Mouse (Mus musculus): ENCODE measurements around the gene Arfip1.

The Arfip1 gene

DNA sequence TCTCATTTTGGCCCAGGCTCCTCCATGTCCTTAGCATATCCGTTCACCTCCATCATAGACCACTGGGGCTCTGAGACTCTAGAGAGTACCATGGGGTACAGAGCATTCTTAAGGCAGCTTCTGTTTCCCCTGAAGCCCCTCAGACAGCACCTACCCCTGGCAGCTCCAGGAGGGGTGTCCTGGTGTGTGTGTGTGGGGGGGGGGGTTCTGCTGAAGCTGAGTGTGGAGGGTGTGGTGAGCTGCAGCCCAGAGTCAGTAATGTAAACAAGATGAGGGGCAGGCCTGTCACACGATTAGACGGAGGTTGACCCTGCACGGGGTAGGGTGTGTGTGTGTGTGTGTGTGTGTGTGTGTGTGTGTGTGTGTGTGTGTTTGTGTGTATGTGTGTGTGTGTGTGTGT lies 120.7 kb downstream of the Arfip1 start:
- in situ Hi-C loops (cut with MboI, MseI) = no loop called here

DNA sequence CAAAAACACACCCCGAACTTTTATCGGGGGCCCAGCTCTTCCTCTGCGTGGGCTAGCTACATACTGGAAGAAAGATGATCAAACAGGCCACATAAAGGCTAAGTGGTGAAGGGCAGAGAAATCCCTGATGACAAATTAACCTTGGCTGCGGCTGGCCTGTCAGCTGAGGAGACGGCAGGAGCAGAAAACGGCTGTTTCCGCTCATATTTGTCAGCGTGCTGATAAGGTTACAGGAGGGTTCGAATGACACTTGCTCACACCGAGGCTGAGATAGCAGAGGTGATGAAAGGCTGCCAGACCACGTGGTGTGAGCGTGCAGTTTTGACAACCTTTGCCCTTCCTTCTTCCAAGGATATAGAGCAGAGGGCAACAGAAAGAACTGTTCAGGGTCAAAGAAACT lies 121.5 kb downstream of the Arfip1 start:
- in situ Hi-C loops (cut with MboI, MseI) = no loop called here

DNA sequence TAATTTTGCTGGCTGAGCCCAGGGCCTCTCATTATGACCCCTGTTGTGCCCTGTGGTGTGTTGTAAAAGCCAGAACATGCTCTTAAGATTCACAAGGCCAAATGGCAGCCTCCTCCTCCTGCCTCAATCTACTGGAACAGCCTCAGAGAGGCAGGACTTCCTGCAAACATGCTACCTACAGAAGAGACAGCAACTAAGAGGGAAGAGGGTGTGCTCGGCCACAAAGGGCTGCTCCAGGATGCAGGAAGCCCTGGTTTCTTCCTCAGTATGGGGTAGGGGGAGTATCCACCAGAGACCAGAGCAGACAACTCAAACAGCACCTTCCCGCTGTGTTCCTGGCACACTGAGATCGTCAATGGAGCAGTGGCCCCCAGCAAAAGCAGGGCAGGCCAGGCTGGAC lies 121.9 kb downstream of the Arfip1 start:
- in situ Hi-C loops (cut with MboI, MseI) = no loop called here

- in situ Hi-C loops (cut with MboI, MseI) = no loop called here
Measured at GRCm38 (mm10) chr3:84455733-84456417, 126.5 kb downstream of the Arfip1 start.

- in situ Hi-C loops (cut with MboI, MseI) = no loop called here
Measured at GRCm38 (mm10) chr3:84450651-84451050, 131.8 kb downstream of the Arfip1 start.

- in situ Hi-C loops (cut with MboI, MseI) = no loop called here
Measured at GRCm38 (mm10) chr3:84449015-84449414, 133.4 kb downstream of the Arfip1 start.

- in situ Hi-C loops (cut with MboI, MseI) = no loop called here
Measured at GRCm38 (mm10) chr3:84447803-84448202, 134.6 kb downstream of the Arfip1 start.

Measured in T-helper 2 cell (primary cell).